Mouse (Mus musculus) kidney, adult 10 weeks (tissue): ENCODE measurements around the gene Fabp2. TPM values are rescaled to one million over a fixed set of nuclear protein-coding genes. Genes with fewer than 3 reads are reported as not detected.

Experiments
- polyA plus RNA-seq: library from polyadenylated mRNA; stranded (reverse); fragments of 350-450 nt; fragmentation: Illumina TruSeq; extraction: RNeasy Lipid Tissue Mini Kit (QIAGEN cat#74804); gene quantifications from one replicate; pipeline ENCODE4 v1.2.3, GENCODE M21; 2014; ENCODE audit warnings: low read depth, low replicate concordance

Fabp2 gene
- polyA plus RNA-seq = 2.2 TPM

DNA sequence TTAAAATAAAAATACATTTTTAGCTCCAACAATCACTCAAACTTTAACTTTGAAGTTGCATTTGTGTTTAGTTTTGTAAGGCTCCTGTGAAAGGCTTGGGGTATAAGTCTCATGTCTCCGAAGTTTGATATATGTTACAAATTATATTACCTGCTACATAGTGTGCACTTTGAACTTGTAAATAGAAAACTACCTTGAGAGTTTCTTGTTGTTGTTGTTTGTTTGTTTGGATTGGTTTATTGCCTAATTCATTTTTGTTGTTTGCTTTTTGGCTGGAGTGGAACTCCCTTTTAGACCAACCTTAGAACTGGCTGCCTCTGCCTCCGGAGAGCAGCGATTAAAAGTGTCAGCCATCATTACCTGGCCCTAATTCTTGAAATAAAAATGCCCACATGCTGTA, at the start of gene Fabp2:
Gene Fabp2, plus strand, starts transcription at position 301 of the 400 bp plus-strand sequence.

DNA sequence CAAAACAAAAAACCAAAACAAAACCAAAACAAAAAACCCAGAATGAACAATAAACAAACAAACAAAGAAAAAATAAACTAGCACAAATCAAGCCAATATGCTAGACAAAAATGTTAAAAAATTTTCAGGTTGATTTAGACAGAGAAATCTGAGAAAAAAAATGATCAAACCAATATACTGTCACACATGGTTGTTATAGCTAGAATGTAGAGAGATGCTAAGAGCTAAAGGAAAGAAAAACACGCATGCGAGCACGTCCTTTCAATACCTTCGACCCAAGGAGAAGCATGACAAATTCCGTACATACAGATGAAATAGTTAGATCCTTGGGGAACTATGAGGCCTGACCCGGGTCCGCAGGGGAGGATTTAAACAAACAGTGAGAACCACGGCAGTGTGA, 24.4 kb downstream of the Fabp2 start, which contains the start of gene Gm10959:
Gene Gm10959, minus strand, starts transcription at position 101 of the 400 bp plus-strand sequence.

DNA sequence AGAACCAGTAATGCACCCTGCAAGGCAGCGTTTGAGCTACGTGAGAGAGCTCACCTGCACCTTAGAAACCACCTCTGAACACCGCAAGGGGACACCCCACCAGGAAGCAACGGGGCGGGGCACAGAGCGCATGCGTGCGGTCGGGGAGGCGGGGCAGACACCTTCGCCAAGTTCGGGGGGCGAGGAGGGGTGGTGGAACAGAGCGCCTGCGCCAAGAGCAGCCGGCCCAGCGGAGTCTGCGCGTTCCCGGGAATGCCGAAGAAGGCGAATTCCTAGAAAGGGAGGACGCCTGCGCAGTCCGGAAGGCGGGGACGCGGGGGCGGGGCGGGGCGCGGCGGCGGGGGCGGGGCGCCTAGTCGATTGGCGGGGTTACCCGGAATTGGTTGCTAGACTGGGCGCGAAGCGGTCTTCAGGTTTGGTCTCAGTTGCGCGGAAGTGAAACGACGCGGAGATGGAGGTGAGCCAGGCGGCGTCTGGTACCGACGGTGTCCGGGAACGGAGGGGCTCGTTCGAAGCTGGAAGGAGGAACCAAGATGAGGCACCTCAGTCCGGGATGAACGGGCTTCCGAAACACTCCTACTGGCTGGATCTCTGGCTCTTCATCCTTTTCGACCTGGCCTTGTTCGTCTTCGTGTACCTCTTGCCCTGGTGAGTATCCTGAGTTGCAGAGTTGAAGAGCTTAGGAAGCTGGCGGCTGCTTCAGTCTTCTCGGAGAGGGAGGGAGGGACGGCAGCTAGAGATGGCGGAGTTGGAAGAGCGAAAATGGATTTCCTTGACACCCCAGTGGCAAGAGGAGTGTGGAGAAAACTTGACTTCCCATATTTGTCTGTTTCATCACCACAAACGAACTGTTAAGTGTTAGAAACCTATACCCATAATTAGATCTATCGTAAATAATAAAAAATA, 29.4 kb downstream of the Fabp2 start, which contains the start of gene 1810037I17Rik:
Gene 1810037I17Rik, plus strand, starts transcription at position 195 of the 906 bp plus-strand sequence.

Other genes with a start within 250 kb of the Fabp2 start
- 8.7 TPM for gene Pde5a, start 166.1 kb upstream of the Fabp2 start, polyA plus RNA-seq
- gene Gm10959, start 24.3 kb downstream of the Fabp2 start, polyA plus RNA-seq = not detected
- 41.0 TPM for gene 1810037I17Rik, start 29.1 kb downstream of the Fabp2 start, polyA plus RNA-seq
- gene Usp53, start 89.4 kb downstream of the Fabp2 start, polyA plus RNA-seq = 34.6 TPM
- gene Myoz2, start 139.9 kb downstream of the Fabp2 start, polyA plus RNA-seq = not detected